Mouse (Mus musculus): ENCODE measurements at regions not wholly inside any gene's neighbourhood (a gene's known extent, or its start where the extent isn't known, plus 50 kb on each side); places are given as distances from the start of the nearest gene placed in this dataset.
"Not testable (repeated sequence)": the region's sequence is repeated elsewhere in the genome, so short reads cannot be mapped to it uniquely, and the experiment has no call there.

GRCm38 (mm10) chr13:46017742-46018141 is 52.9 kb upstream of the Atxn1 start:
- 87% methylated on average over 5 of the region's 5 CpGs for WGBS
- H3K4me1 ChIP-seq (ENCODE audit: insufficient read depth, low read depth, low read length), result no peaks in the 10 kb centered on the region; the same call in 1 of the 2 replicates

GRCm38 (mm10) chr13:46017011-46017410 is 52.2 kb upstream of the Atxn1 start:
- 62% methylated on average over 2 of the region's 2 CpGs for WGBS
- H3K9me3 ChIP-seq (ENCODE audit: low read length); H3K4me1 ChIP-seq (ENCODE audit: insufficient read depth, low read depth, low read length); H3K27ac ChIP-seq (ENCODE audit: low read length); ATAC-seq; H3K4me3 ChIP-seq (ENCODE audit: low read depth, low read length); H3K36me3 ChIP-seq (ENCODE audit: insufficient read depth, low read length); H3K4me2 ChIP-seq (replicated peaks; ENCODE audit: low read depth, low read length); H3K9ac ChIP-seq (replicated peaks; ENCODE audit: low read depth); H3K27me3 ChIP-seq (replicated peaks; ENCODE audit: insufficient read depth, low read length); DNase-seq (ENCODE audit: low spot score): not testable (repeated sequence)

More at GRCm38 (mm10) chr13:46017742-46018141, 52.9 kb upstream of the Atxn1 start:
- TF ChIP-seq EP300 (IDR thresholded peaks at IDR 0.05) (no peak), CTCF (IDR thresholded peaks at IDR 0.05) (no peak)
- H3K27ac ChIP-seq (ENCODE audit: low read length), result no peak overlapping the region
- H3K4me3 ChIP-seq (ENCODE audit: low read depth, low read length), result no peak overlapping the region
- no peaks in the 10 kb centered on the region for H3K9me3 ChIP-seq (ENCODE audit: low read length)
- no peaks in the 10 kb centered on the region for H3K27me3 ChIP-seq (replicated peaks; ENCODE audit: insufficient read depth, low read length)
- no peaks in the 10 kb centered on the region for H3K36me3 ChIP-seq (ENCODE audit: insufficient read depth, low read length)
- ATAC-seq (no peak), DNase-seq (ENCODE audit: low spot score) (no peak)
- no peak overlapping the region for H3K9ac ChIP-seq (replicated peaks; ENCODE audit: low read depth)
- H3K4me2 ChIP-seq (replicated peaks; ENCODE audit: low read depth, low read length), result no peak overlapping the region

DNA sequence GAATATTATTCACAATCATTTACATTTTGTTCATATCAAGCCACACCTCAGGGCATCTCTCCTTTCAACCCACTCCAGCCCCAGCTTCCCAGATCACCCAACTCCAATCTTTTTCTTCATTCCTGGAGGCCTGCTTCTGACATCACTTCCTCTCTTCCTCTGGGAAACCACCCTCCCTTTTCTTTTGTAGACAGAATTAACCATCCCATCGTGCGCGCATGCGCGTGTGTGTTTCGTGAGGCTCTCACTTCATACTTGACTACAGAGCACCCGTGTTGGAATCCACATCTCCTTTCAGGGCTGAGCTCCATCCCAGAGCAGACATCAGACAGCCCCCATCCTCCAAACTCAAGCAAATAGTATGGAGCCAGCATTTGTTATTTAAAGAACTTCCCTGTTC is 50.4 kb upstream of the Atxn1 start:
- no peak overlapping the region for H3K4me3 ChIP-seq (ENCODE audit: low read depth, low read length)
- WGBS, result 83% methylated on average over 7 of the region's 7 CpGs
- H3K27ac ChIP-seq (ENCODE audit: low read length), result no peak overlapping the region
- H3K4me2 ChIP-seq (replicated peaks; ENCODE audit: low read depth, low read length), result no peak overlapping the region
- H3K27me3 ChIP-seq (replicated peaks; ENCODE audit: insufficient read depth, low read length), result no peaks in the 10 kb centered on the region
- H3K9ac ChIP-seq (replicated peaks; ENCODE audit: low read depth), result no peak overlapping the region
- no peak for TF ChIP-seq EP300 (IDR thresholded peaks at IDR 0.05)
- TF ChIP-seq CTCF (IDR thresholded peaks at IDR 0.05), result no peak
- H3K9me3 ChIP-seq (ENCODE audit: low read length), result no peaks in the 10 kb centered on the region
- DNase-seq (ENCODE audit: low spot score), result no peak
- no peak for ATAC-seq
- H3K4me1 ChIP-seq (ENCODE audit: insufficient read depth, low read depth, low read length), result no peaks in the 10 kb centered on the region; the same call in 1 of the 2 replicates
- H3K36me3 ChIP-seq (ENCODE audit: insufficient read depth, low read length), result no peaks in the 10 kb centered on the region

GRCm38 (mm10) chr13:46014637-46015036 is 49.8 kb upstream of the Atxn1 start:
- Histone ChIP-seq H3K27ac (ENCODE audit: low read length) (no peak overlapping the region), H3K4me1 (ENCODE audit: insufficient read depth, low read depth, low read length) (no peaks in the 10 kb centered on the region; the same call in 1 of the 2 replicates), H3K27me3 (replicated peaks; ENCODE audit: insufficient read depth, low read length) (no peaks in the 10 kb centered on the region), H3K36me3 (ENCODE audit: insufficient read depth, low read length) (no peaks in the 10 kb centered on the region), H3K4me2 (replicated peaks; ENCODE audit: low read depth, low read length) (no peak overlapping the region), H3K4me3 (ENCODE audit: low read depth, low read length) (no peak overlapping the region), H3K9ac (replicated peaks; ENCODE audit: low read depth) (no peak overlapping the region), H3K9me3 (ENCODE audit: low read length) (no peaks in the 10 kb centered on the region)
- 76% methylated on average over 2 of the region's 2 CpGs for WGBS
- no peak for ATAC-seq
- TF ChIP-seq EP300 (IDR thresholded peaks at IDR 0.05) (no peak), CTCF (IDR thresholded peaks at IDR 0.05) (no peak)
- no peak for DNase-seq (ENCODE audit: low spot score)

Data from lung, postnatal 0 days (tissue).